Mouse (Mus musculus) lung, embryonic 14.5 days (tissue): ENCODE results near the gene Myt1l. TPM values are rescaled to one million over a fixed set of nuclear protein-coding genes. Genes with fewer than 3 reads are reported as not detected.

Experiments
- ATAC-seq: fragments of 200-750 bp; cut with Nextera tagmentation; 2 replicates; pipeline ENCODE4 v1.8.0; 2017; ENCODE audit warnings: mild to moderate bottlenecking, moderate TSS enrichment, moderate library complexity; ENCODE audit not compliant: insufficient read depth
- DNase-seq: peaks from one replicate; pipeline ENCODE4 v3.0.0-alpha.2; 2015
- H3K27ac ChIP-seq: fragments of 300-500 bp; sonication (generic); 2 replicates; pipeline ENCODE4 v1.5.1; 2014; ENCODE audit warnings: low read depth, mild to moderate bottlenecking, moderate library complexity
- H3K27me3 ChIP-seq: fragments of 300-500 bp; sonication (generic); 2 replicates; pipeline ENCODE4 v1.6.1; 2014; ENCODE audit warnings: low read length, control low read depth; ENCODE audit not compliant: insufficient read depth
- H3K36me3 ChIP-seq: fragments of 300-500 bp; sonication (generic); 2 replicates; pipeline ENCODE4 v1.6.1; 2014; ENCODE audit warnings: control low read depth; ENCODE audit not compliant: insufficient read depth
- H3K4me1 ChIP-seq: fragments of 300-500 bp; sonication (generic); 2 replicates; pipeline ENCODE4 v1.6.1; 2014; ENCODE audit warnings: antibody characterized with exemption, control low read depth; ENCODE audit not compliant: insufficient read depth
- H3K4me2 ChIP-seq: fragments of 300-500 bp; sonication (generic); 2 replicates; pipeline ENCODE4 v1.6.1; 2014; ENCODE audit warnings: mild to moderate bottlenecking
- H3K4me3 ChIP-seq: fragments of 300-500 bp; sonication (generic); 2 replicates; pipeline ENCODE4 v1.5.1; 2014; ENCODE audit warnings: low read depth, low read length
- H3K9ac ChIP-seq: fragments of 300-500 bp; sonication (generic); 2 replicates; pipeline ENCODE4 v1.6.1; 2014
- H3K9me3 ChIP-seq: fragments of 300-500 bp; sonication (generic); 2 replicates; pipeline ENCODE4 v1.6.1; 2016; ENCODE audit warnings: low read depth, low read length, control low read depth
- CTCF ChIP-seq: IDR thresholded peaks from 2 replicates; pipeline ENCODE4 v1.5.1; 2016; ENCODE audit warnings: antibody characterized with exemption, low read depth
- WGBS: fragments of 180-500 bp; shearing (Covaris S2); extraction: QIAGEN DNeasy Blood & Tissue Kit; methylation state at CpG from one replicate; pipeline ENCODE4 v1.1.7; 2014; 5-methylcytosine and 5-hydroxymethylcytosine counted together
- polyA plus RNA-seq: library from polyadenylated mRNA; unstranded; fragments of >200 nt; fragmentation: Nextera tagmentation; extraction: Ambion mirVana; gene quantifications from 2 replicates; pipeline ENCODE4 v1.2.1, GENCODE M21; 2014

Gene Myt1l
- polyA plus RNA-seq, 1 experiment from 2014 or later, result not detected

DNA sequence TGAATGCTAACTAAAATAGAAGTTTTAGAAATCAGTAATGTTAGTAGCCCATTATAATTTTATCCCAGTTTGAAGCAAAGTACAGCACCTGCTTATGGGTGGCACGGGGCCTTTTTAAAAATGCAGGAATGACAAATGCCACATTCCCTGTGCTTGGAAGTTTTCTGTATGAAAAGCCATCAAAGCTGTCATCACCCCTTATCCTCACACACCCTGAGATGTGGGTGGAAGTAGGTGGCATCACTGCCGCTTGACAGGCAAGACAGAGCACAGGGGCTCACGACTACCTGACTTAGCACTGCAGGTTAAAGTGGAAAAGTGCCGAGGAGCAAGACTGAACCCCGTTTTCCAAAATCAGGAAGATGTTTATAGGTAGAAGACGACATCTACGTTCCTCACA lies 310.2 kb downstream of the Myt1l start:
- Histone ChIP-seq H3K36me3 (no peaks in the 10 kb centered on the region), H3K27ac (no peak overlapping the region), H3K4me2 (no peak overlapping the region), H3K27me3 (no peaks in the 10 kb centered on the region), H3K9ac (no peak overlapping the region), H3K4me3 (no peak overlapping the region), H3K9me3 (no peaks in the 10 kb centered on the region), H3K4me1 (no peaks in the 10 kb centered on the region)
- no peak for TF ChIP-seq CTCF
- 73% methylated on average over 7 of the region's 7 CpGs for WGBS
- no peak for DNase-seq
- no peak for ATAC-seq

DNA sequence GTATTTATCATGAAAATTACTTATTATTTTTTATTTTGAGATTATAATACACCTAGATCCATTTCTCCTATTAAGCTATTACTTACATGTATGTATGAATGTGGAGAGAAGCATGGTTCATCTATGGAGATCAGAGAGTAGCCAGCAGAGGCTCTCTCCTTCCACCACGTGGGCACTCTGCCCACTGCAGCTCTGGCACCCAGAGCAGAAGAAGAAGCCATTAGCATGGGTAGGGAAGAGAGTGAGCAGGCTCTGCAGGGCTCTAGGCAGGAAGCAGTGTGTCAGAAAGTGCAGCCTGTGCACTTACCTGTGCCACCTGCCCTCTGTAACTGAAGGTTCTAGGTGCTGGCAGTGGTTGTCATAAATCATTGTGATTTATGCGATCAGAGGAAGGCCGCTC lies 321.8 kb downstream of the Myt1l start:
- H3K4me3 ChIP-seq, result no peak overlapping the region
- no peak for TF ChIP-seq CTCF
- no peaks in the 10 kb centered on the region for H3K36me3 ChIP-seq
- ATAC-seq (no peak), DNase-seq (no peak)
- no peaks in the 10 kb centered on the region for H3K4me1 ChIP-seq
- no peaks in the 10 kb centered on the region for H3K27me3 ChIP-seq
- no peak overlapping the region for H3K9ac ChIP-seq
- 79% methylated on average over 3 of the region's 3 CpGs for WGBS
- H3K4me2 ChIP-seq, result no peak overlapping the region
- no peaks in the 10 kb centered on the region for H3K9me3 ChIP-seq
- H3K27ac ChIP-seq, result no peak overlapping the region

DNA sequence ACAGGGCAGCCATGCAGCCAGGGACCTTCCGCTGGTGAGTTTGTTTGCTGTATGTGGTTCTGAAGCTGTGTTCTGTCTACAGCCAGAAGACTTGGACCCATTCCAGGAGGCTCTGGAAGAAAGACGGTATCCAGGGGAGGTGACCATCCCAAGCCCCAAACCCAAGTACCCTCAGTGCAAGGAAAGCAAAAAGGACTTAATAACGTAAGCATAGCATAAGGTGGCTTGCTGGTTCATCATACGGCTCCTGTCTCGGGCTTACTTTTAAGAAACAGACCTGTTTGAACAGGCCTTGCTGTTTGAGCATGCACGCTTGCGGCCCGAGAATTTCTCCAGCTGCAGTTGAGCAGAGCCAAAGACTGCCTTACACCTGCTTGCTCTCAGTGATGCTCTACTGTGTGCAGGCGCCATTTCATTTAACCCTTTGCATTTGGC lies 326.0 kb downstream of the Myt1l start:
- Histone ChIP-seq H3K27me3 (no peaks in the 10 kb centered on the region), H3K9ac (no peak overlapping the region), H3K4me1 (no peaks in the 10 kb centered on the region), H3K4me3 (no peak overlapping the region), H3K36me3 (no peaks in the 10 kb centered on the region), H3K27ac (no peak overlapping the region), H3K4me2 (no peak overlapping the region), H3K9me3 (no peaks in the 10 kb centered on the region)
- TF ChIP-seq CTCF, result no peak
- WGBS, result 71% methylated on average over 9 of the region's 9 CpGs
- DNase-seq, result peak; percentile 33
- ATAC-seq, result no peak

DNA sequence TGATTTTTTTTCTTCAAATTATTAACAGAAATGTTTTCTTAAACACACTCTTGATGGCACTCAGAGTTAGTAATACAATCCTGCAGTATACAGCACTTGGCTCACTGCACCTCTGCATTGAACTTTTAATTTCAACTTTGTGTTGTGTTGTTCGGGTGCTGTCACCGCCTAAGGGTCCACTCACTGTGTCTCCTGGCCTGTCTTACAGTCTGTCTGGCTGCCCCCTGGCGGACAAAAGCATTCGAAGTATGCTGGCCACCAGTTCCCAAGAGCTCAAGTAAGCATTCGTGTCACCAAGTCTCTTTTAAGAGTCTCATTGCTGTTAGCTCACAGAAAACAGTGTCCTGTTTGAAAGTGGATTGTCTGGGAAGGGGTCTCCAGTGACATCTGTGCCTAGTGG lies 326.8 kb downstream of the Myt1l start:
- H3K4me2 ChIP-seq, result no peak overlapping the region
- H3K9me3 ChIP-seq, result no peaks in the 10 kb centered on the region
- ATAC-seq (no peak), DNase-seq (peak; percentile 86)
- no peaks in the 10 kb centered on the region for H3K4me1 ChIP-seq
- H3K27ac ChIP-seq, result no peak overlapping the region
- no peak overlapping the region for H3K4me3 ChIP-seq
- no peaks in the 10 kb centered on the region for H3K36me3 ChIP-seq
- no peak overlapping the region for H3K9ac ChIP-seq
- 22% methylated on average over 5 of the region's 5 CpGs for WGBS
- TF ChIP-seq CTCF, result peak; percentile 77
- no peaks in the 10 kb centered on the region for H3K27me3 ChIP-seq

DNA sequence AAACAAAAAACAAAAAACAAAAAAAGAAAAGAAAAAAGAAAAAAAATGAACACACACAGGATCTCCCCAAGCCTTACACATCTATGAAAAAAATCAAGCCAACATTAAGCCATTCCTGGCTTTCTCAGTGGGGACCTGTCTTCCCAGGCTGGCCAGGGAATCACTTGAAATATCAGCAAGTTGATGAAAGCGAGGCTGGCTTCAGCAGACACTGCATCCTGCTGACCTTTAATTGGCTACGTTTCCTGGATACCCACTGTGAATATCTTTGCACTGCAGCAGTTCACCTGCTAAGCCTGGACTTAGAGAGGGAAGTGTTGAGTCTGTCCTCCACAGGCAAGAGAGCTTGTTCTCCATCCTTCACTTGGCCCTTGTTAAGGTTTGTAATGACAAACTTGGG lies 332.8 kb downstream of the Myt1l start:
- H3K9ac ChIP-seq, result no peak overlapping the region
- ATAC-seq (no peak), DNase-seq (no peak)
- no peaks in the 10 kb centered on the region for H3K9me3 ChIP-seq
- no peak for TF ChIP-seq CTCF
- WGBS, result 33% methylated on average over 2 of the region's 2 CpGs
- no peak overlapping the region for H3K27ac ChIP-seq
- H3K4me1 ChIP-seq, result no peaks in the 10 kb centered on the region
- H3K27me3 ChIP-seq, result no peaks in the 10 kb centered on the region
- H3K36me3 ChIP-seq, result no peaks in the 10 kb centered on the region
- no peak overlapping the region for H3K4me2 ChIP-seq
- H3K4me3 ChIP-seq, result no peak overlapping the region

DNA sequence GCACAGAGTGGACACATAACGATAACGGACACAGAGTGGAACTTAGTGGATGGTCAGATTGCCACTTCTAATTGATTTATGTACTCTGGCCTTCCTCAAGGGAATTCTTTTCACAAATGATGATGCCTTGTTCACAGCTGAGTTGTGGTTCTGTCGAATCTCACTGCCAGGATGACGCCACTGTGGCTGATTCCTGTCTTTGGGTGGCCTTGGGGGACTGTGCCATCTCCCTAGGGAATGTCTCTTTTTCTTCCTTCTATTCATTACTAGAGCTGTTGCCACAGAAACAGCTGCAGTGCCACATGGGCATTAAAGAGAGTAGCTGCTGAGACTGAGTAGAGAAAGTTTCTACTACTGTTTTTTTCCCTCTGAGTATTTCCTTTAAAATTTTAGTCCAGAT lies 340.1 kb downstream of the Myt1l start:
- H3K4me3 ChIP-seq, result no peak overlapping the region
- H3K4me1 ChIP-seq, result no peaks in the 10 kb centered on the region
- no peaks in the 10 kb centered on the region for H3K36me3 ChIP-seq
- no peaks in the 10 kb centered on the region for H3K9me3 ChIP-seq
- DNase-seq, result no peak
- no peak overlapping the region for H3K9ac ChIP-seq
- H3K4me2 ChIP-seq, result no peak overlapping the region
- no peaks in the 10 kb centered on the region for H3K27me3 ChIP-seq
- TF ChIP-seq CTCF, result no peak
- ATAC-seq, result no peak
- 74% methylated on average over 4 of the region's 4 CpGs for WGBS
- H3K27ac ChIP-seq, result no peak overlapping the region

DNA sequence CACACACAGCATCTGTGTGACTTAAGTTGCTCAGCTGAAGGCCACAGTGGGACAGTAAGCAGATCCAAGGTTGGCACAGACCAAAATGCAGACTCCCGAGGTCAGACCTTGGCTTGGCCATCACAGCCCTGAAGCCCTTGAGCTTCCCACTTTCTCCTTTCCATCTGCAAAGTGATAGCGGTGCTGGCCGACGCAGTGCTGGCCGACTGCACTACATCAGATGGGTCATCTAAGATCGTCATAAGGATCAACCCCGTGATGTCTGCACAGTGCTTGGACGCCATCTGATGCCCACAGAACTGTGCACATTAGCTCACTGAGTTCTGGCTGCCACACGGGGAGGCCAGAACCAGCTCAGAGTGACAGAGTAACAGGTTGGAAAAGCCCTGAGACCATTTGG lies 340.6 kb downstream of the Myt1l start:
- Histone ChIP-seq H3K4me2 (no peak overlapping the region), H3K4me1 (no peaks in the 10 kb centered on the region), H3K4me3 (no peak overlapping the region), H3K9ac (no peak overlapping the region), H3K36me3 (no peaks in the 10 kb centered on the region), H3K27me3 (no peaks in the 10 kb centered on the region), H3K27ac (no peak overlapping the region), H3K9me3 (no peaks in the 10 kb centered on the region)
- no peak for TF ChIP-seq CTCF
- ATAC-seq, result no peak
- no peak for DNase-seq
- WGBS, result 82% methylated on average over 9 of the region's 9 CpGs
